Comparison of ENCODE assay signal across 24 mouse cellular contexts in the genomic region with DNA sequence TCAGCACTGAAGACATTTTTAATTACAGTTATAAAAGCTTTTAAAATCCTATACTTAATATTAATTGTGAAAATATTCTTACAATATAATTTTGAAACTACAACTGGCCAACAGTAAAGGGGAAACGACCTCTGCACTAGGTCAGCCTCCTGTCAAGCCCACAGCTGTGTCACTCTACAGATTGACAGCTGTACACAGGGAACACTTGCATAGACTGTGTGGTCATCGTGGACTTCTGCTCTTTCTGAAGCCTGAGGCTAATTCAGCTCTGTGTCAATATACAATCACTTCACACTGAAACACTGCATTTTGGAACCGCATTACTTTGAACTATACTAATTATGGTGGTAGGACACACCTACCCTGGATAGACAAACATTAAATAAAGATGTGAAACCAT. TPM values are rescaled to one million over a fixed set of nuclear protein-coding genes. Genes with fewer than 3 reads are reported as not detected.
DNase-seq lines count a peak whose midpoint lies in the region; ATAC-seq lines count a peak whose summit lies in the region.
"Had no signal": no experiment of that assay in that cellular context is flagged by ENCODE, and none has a peak within 500 bp of the region (broad histone marks: within the 10 kb centered on the region; RNA-seq: fewer than 3 reads in every experiment).

No protein-coding gene starts in this region.

- H3K4me1 ChIP-seq in liver, embryonic 12.5 days = no peaks in the 10 kb centered on the region
- no peaks in the 10 kb centered on the region for H3K4me1 ChIP-seq in liver, embryonic 16.5 days (ENCODE audit: control insufficient read depth, low read depth, low read length)
- H3K4me1 ChIP-seq: embryonic facial prominence, embryonic 10.5 days; embryonic facial prominence, embryonic 12.5 days had no signal

- H3K27me3 ChIP-seq in liver, embryonic 12.5 days (replicated peaks) = no peaks in the 10 kb centered on the region
- no peaks in the 10 kb centered on the region for H3K27me3 ChIP-seq in liver, embryonic 16.5 days (ENCODE audit: control insufficient read depth, insufficient read depth, low read depth, low read length)
- H3K27me3 ChIP-seq: CH12.LX; embryonic facial prominence, embryonic 12.5 days; Patski had no signal

- DNase-seq in liver = no peak
- peak; percentile 10 for DNase-seq in 416B (ENCODE audit: low read depth)
- DNase-seq in spleen, postnatal 36 days (ENCODE audit: low spot score in 2 of 2) = no peak
- no peak for DNase-seq in ovary, postnatal 36 days (ENCODE audit: low spot score)
- DNase-seq: adrenal gland, adult 8-10 months; adrenal gland, postnatal 14 days; adrenal gland, postnatal 36 days; B cell, adult 2 months; cerebellum, adult 11-12 months; cerebellum, adult 2 months; cerebellum, adult 9-10 months; cerebellum, postnatal 10 days; cerebellum, postnatal 25 days had no signal

- no peaks in the 10 kb centered on the region for H3K9me3 ChIP-seq in liver, embryonic 12.5 days (replicated peaks)
- H3K9me3 ChIP-seq in liver, embryonic 16.5 days (replicated peaks; ENCODE audit: control insufficient read depth, low read length) = no peaks in the 10 kb centered on the region
- H3K9me3 ChIP-seq: embryonic facial prominence, embryonic 12.5 days; forebrain, embryonic 15.5 days; G1E had no signal

- peaks cover 48% of the 10 kb centered on the region for H3K36me3 ChIP-seq in liver, embryonic 12.5 days
- peaks cover 4% of the 10 kb centered on the region for H3K36me3 ChIP-seq in liver, embryonic 16.5 days (ENCODE audit: control insufficient read depth, insufficient read depth)

- H3K4me3 ChIP-seq in liver, embryonic 12.5 days = no peak overlapping the region
- no peak overlapping the region for H3K4me3 ChIP-seq in liver, embryonic 16.5 days (ENCODE audit: low read depth, low read length)
- H3K4me3 ChIP-seq: embryonic facial prominence, embryonic 10.5 days; embryonic facial prominence, embryonic 12.5 days; forebrain, embryonic 13.5 days; forebrain, embryonic 15.5 days had no signal

- no peak overlapping the region for H3K27ac ChIP-seq in liver, embryonic 12.5 days
- H3K27ac ChIP-seq in liver, embryonic 16.5 days (ENCODE audit: low read length) = no peak overlapping the region
- H3K27ac ChIP-seq: embryonic facial prominence, embryonic 10.5 days; embryonic facial prominence, embryonic 12.5 days; forebrain, embryonic 13.5 days; forebrain, embryonic 15.5 days had no signal

- H3K4me2 ChIP-seq in liver, embryonic 12.5 days = no peak overlapping the region
- no peak overlapping the region for H3K4me2 ChIP-seq in liver, embryonic 16.5 days (ENCODE audit: low read depth, low read length)
- H3K4me2 ChIP-seq: embryonic facial prominence, embryonic 12.5 days; forebrain, embryonic 13.5 days; forebrain, embryonic 15.5 days had no signal

- WGBS in liver, embryonic 12.5 days (ENCODE audit: insufficient replicate concordance) = 60% methylated on average over 3 of the region's 3 CpGs
- WGBS in liver, embryonic 16.5 days (ENCODE audit: insufficient replicate concordance) = 66% methylated on average over 3 of the region's 3 CpGs

- ATAC-seq in liver, embryonic 12.5 days = 0 out of 2 replicates have a peak, but pooled peaks have one; percentile 37
- peak; percentile 79; the same call in 1 of the 2 replicates for ATAC-seq in liver, embryonic 16.5 days (ENCODE audit: low read depth)
- ATAC-seq: activated CD4-positive, CD25-positive, alpha-beta regulatory T cell, adult 4 months; CD4-positive, CD25-positive, alpha-beta regulatory T cell, adult 4 months; forebrain, embryonic 13.5 days; forebrain, embryonic 15.5 days; Patski had no signal

- H3K9ac ChIP-seq in liver, embryonic 12.5 days = no peak overlapping the region
- no peak overlapping the region for H3K9ac ChIP-seq in liver, embryonic 16.5 days (ENCODE audit: low read depth, low read length)
- H3K9ac ChIP-seq: embryonic facial prominence, embryonic 12.5 days; forebrain, embryonic 13.5 days; forebrain, embryonic 15.5 days had no signal

RNA-seq across cellular contexts. Expression of gene Chic2, which starts 39.8 kb away (rescaled TPM):
- polyA plus RNA-seq in liver, embryonic 12.5 days (2016; fragmentation: Nextera tagmentation; extraction: Ambion mirVana) = 32.5 and 35.1 TPM in 2 replicates
- 13.2 and 15.1 TPM in 2 replicates for polyA plus RNA-seq in liver, embryonic 16.5 days (2015; fragmentation: Nextera tagmentation; extraction: Ambion mirVana)
